Mouse (Mus musculus): ENCODE data around the gene Nrxn1.

DNA sequence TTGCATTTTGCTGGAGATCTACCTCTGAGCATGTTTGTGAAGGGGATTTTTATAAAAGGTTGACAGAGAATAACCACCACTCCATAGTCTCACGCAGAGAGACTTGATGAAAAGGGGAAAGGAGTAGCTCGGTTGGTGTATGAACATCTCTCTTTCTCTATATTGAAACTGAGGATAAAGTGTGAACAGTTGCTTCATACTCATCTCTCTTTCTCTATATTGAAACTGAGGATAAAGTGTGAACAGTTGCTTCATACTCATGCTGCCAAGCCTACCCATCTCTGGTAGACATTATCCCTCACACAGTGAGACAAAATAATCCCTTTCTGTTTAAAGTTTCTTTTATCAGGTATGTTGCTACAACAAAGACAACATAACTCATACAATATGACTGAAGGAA lies 854.4 kb downstream of the Nrxn1 start:
- TF ChIP-seq GATA1 (IDR thresholded peaks at IDR 0.05; ENCODE audit: low read length) (no peak), TAL1 (IDR thresholded peaks at IDR 0.05; ENCODE audit: low read length) (no peak)

Data from erythroblast, embryonic 14.5 days (primary cell).